Mouse (Mus musculus) adrenal gland, adult 8-10 months (tissue): ENCODE results near the gene Lamb1. TPM values are rescaled to one million over a fixed set of nuclear protein-coding genes. Genes with fewer than 3 reads are reported as not detected.

Source experiments
- total RNA-seq, 4 experiments: library from RNA; stranded (reverse); gene quantifications; 2 replicates each; pipeline ENCODE4 v1.2.4; 2022

Gene Lamb1
- total RNA-seq, 4 experiments from 2014 or later = 109 to 247 (median 188) TPM

Other genes with a start within 250 kb of the Lamb1 start
- 1 to 10 TPM in 2 of 4 experiments, under 1 TPM in 2; 0.56 to 1.2 (median 0.86) TPM for gene Fam110c, start 191.4 kb upstream of the Lamb1 start, total RNA-seq
- gene Gm6993, start 24.5 kb upstream of the Lamb1 start, total RNA-seq = not detected
- 100 to 1,000 TPM; 191 to 267 (median 232) TPM for gene Dld, start 86.2 kb downstream of the Lamb1 start, total RNA-seq
- gene Slc26a3, start 125.6 kb downstream of the Lamb1 start, total RNA-seq = 1 to 10 TPM in 1 of 4 experiments, under 1 TPM in 3; 0.43 to 1.6 (median 0.63) TPM
- 10 to 100 TPM; 16.5 to 20.3 (median 19.1) TPM for gene Cbll1, start 234.4 kb downstream of the Lamb1 start, total RNA-seq